Mouse (Mus musculus) forebrain, postnatal 0 days (tissue): ENCODE measurements around the gene Smtnl1. TPM values are rescaled to one million over a fixed set of nuclear protein-coding genes. Genes with fewer than 3 reads are reported as not detected.

Source experiments
- ATAC-seq: fragments of 200-750 bp; cut with Nextera tagmentation; 2 replicates; pipeline ENCODE4 v1.8.0; 2017; ENCODE audit warnings: mild to moderate bottlenecking, moderate library complexity
- DNase-seq: peaks from one replicate; pipeline ENCODE4 v3.0.0-alpha.2; 2015
- H3K27ac ChIP-seq: fragments of 300-500 bp; sonication (generic); 2 replicates; pipeline ENCODE4 v1.5.1; 2014; ENCODE audit warnings: low read depth, mild to moderate bottlenecking, antibody characterized with exemption, low read length, moderate library complexity, mixed read lengths
- H3K27me3 ChIP-seq: fragments of 300-500 bp; sonication (generic); 2 replicates; pipeline ENCODE4 v1.6.1; 2014; ENCODE audit warnings: mild to moderate bottlenecking, low read length, mixed read lengths; ENCODE audit not compliant: insufficient read depth
- H3K36me3 ChIP-seq: fragments of 300-500 bp; sonication (generic); 2 replicates; pipeline ENCODE4 v1.6.1; 2014; ENCODE audit warnings: mild to moderate bottlenecking, moderate library complexity; ENCODE audit not compliant: insufficient read depth
- H3K4me1 ChIP-seq: fragments of 300-500 bp; sonication (generic); 2 replicates; pipeline ENCODE4 v1.6.1; 2014; ENCODE audit warnings: antibody characterized with exemption; ENCODE audit not compliant: insufficient read depth
- H3K4me2 ChIP-seq: fragments of 300-500 bp; sonication (generic); 2 replicates; pipeline ENCODE4 v1.6.1; 2014; ENCODE audit warnings: low read depth, mild to moderate bottlenecking, moderate library complexity
- H3K4me3 ChIP-seq: fragments of 300-500 bp; sonication (generic); 2 replicates; pipeline ENCODE4 v1.5.1; 2014; ENCODE audit warnings: low read depth, low read length, mixed read lengths
- H3K9ac ChIP-seq: fragments of 300-500 bp; sonication (generic); 2 replicates; pipeline ENCODE4 v1.6.1; 2014; ENCODE audit warnings: mild to moderate bottlenecking
- H3K9me3 ChIP-seq: fragments of 300-500 bp; sonication (generic); 2 replicates; pipeline ENCODE4 v1.6.1; 2016; ENCODE audit warnings: low read length
- CTCF ChIP-seq: sonication (generic); IDR thresholded peaks from 2 replicates; pipeline ENCODE4 v1.5.1; 2016; ENCODE audit warnings: antibody characterized with exemption, control low read depth, low read depth
- WGBS: fragments of 180-500 bp; shearing (Covaris S2); extraction: QIAGEN DNeasy Blood & Tissue Kit; methylation state at CpG from one replicate; pipeline ENCODE4 v1.1.7; 2014; 5-methylcytosine and 5-hydroxymethylcytosine counted together
- polyA plus RNA-seq: library from polyadenylated mRNA; unstranded; fragments of >200 nt; fragmentation: Nextera tagmentation; extraction: Ambion mirVana; gene quantifications from 2 replicates; pipeline ENCODE4 v1.2.1, GENCODE M21; 2015
- total RNA-seq: library from RNA; depleted of rRNA; stranded (reverse); fragments of >200 nt; gene quantifications from 2 replicates; pipeline ENCODE4 v1.2.3, GENCODE M21; 2014

Smtnl1 gene
- total and polyA plus RNA-seq, 2 experiments from 2014 or later: 0.17 to 0.29 TPM

- TF ChIP-seq CTCF: no peak
- Histone ChIP-seq H3K4me2 (no peak overlapping the region), H3K27me3 (no peaks in the 10 kb centered on the region), H3K4me3 (no peak overlapping the region), H3K9ac (no peak overlapping the region), H3K9me3 (no peaks in the 10 kb centered on the region), H3K4me1 (peaks cover 15% of the 10 kb centered on the region), H3K36me3 (no peaks in the 10 kb centered on the region), H3K27ac (no peak overlapping the region)
- DNase-seq (no peak), ATAC-seq (no peak)
- 86% methylated on average over 3 of the region's 3 CpGs for WGBS
Observed at GRCm38 (mm10) chr2:84861430-84861829, 39.0 kb upstream of the Smtnl1 start.

- ATAC-seq (no peak), DNase-seq (no peak)
- Histone ChIP-seq H3K27ac (no peak overlapping the region), H3K36me3 (no peaks in the 10 kb centered on the region), H3K4me1 (peaks cover 5% of the 10 kb centered on the region; the same call in 1 of the 2 replicates), H3K4me2 (no peak overlapping the region), H3K9ac (no peak overlapping the region), H3K9me3 (no peaks in the 10 kb centered on the region), H3K4me3 (no peak overlapping the region), H3K27me3 (no peaks in the 10 kb centered on the region)
- no peak for TF ChIP-seq CTCF
- 80% methylated on average over 7 of the region's 7 CpGs for WGBS
Observed at GRCm38 (mm10) chr2:84859991-84860780, 37.7 kb upstream of the Smtnl1 start.

- no peaks in the 10 kb centered on the region for H3K36me3 ChIP-seq
- no peaks in the 10 kb centered on the region for H3K9me3 ChIP-seq
- no peaks in the 10 kb centered on the region for H3K4me1 ChIP-seq
- ATAC-seq (no peak), DNase-seq (no peak)
- 90% methylated on average over 1 of the region's 1 CpGs for WGBS
- no peak for TF ChIP-seq CTCF
- no peak overlapping the region for H3K27ac ChIP-seq
- no peak overlapping the region for H3K9ac ChIP-seq
- no peak overlapping the region for H3K4me3 ChIP-seq
- H3K4me2 ChIP-seq: no peak overlapping the region
- H3K27me3 ChIP-seq: no peaks in the 10 kb centered on the region
Observed at GRCm38 (mm10) chr2:84858551-84858950, 36.1 kb upstream of the Smtnl1 start.

GRCm38 (mm10) chr2:84855732-84856131 is 33.3 kb upstream of the Smtnl1 start:
- Histone ChIP-seq H3K9me3 (no peaks in the 10 kb centered on the region), H3K27ac (no peak overlapping the region), H3K27me3 (no peaks in the 10 kb centered on the region), H3K9ac (no peak overlapping the region), H3K4me1 (no peaks in the 10 kb centered on the region), H3K4me2 (no peak overlapping the region), H3K36me3 (no peaks in the 10 kb centered on the region), H3K4me3 (no peak overlapping the region)
- peak; percentile 83 for TF ChIP-seq CTCF
- 50% methylated on average over 2 of the region's 2 CpGs for WGBS
- ATAC-seq (peak; percentile 79), DNase-seq (peak; percentile 56)

- no peak overlapping the region for H3K4me3 ChIP-seq
- no peaks in the 10 kb centered on the region for H3K9me3 ChIP-seq
- no peak overlapping the region for H3K9ac ChIP-seq
- no peak for TF ChIP-seq CTCF
- WGBS: 37% methylated on average over 23 of the region's 23 CpGs
- H3K36me3 ChIP-seq: no peaks in the 10 kb centered on the region
- no peak overlapping the region for H3K27ac ChIP-seq
- ATAC-seq (peak; percentile 23; the same call in 1 of the 2 replicates), DNase-seq (no peak)
- no peaks in the 10 kb centered on the region for H3K27me3 ChIP-seq
- H3K4me1 ChIP-seq: no peaks in the 10 kb centered on the region
- H3K4me2 ChIP-seq: peak overlapping the region; percentile 15; the same call in 1 of the 2 replicates
Observed at GRCm38 (mm10) chr2:84851130-84852040, 28.9 kb upstream of the Smtnl1 start.

GRCm38 (mm10) chr2:84850407-84851129 is 28.1 kb upstream of the Smtnl1 start:
- H3K9ac ChIP-seq: no peak overlapping the region
- H3K27me3 ChIP-seq: no peaks in the 10 kb centered on the region
- no peaks in the 10 kb centered on the region for H3K4me1 ChIP-seq
- DNase-seq: no peak
- no peaks in the 10 kb centered on the region for H3K9me3 ChIP-seq
- TF ChIP-seq CTCF: no peak
- no peak for ATAC-seq
- H3K36me3 ChIP-seq: no peaks in the 10 kb centered on the region
- peak overlapping the region; percentile 15; the same call in 1 of the 2 replicates for H3K4me2 ChIP-seq
- H3K4me3 ChIP-seq: no peak overlapping the region
- H3K27ac ChIP-seq: no peak overlapping the region
- WGBS: 62% methylated on average over 7 of the region's 7 CpGs
